In genomic region chr15:81804883-81805282, GRCm38 (mm10) we compare ENCODE assay signal across 12 mouse cellular contexts. TPM values are rescaled to one million over a fixed set of nuclear protein-coding genes. Genes with fewer than 3 reads are reported as not detected.
DNase-seq lines count a peak whose midpoint lies in the region; ATAC-seq and TF ChIP-seq lines count a peak whose summit lies in the region.
"Had no signal": no experiment of that assay in that cellular context is flagged by ENCODE, and none has a peak within 500 bp of the region (broad histone marks: within the 10 kb centered on the region; RNA-seq: fewer than 3 reads in every experiment).

No protein-coding gene starts in this region.

- H3K27ac ChIP-seq in heart, postnatal 0 days (ENCODE audit: low read depth) = 0 out of 2 replicates have a peak overlapping the region, but pooled peaks have one; percentile 61
- H3K27ac ChIP-seq in limb, embryonic 13.5 days = peak overlapping the region; percentile 48; the same call in 1 of the 2 replicates
- H3K27ac ChIP-seq in limb, embryonic 10.5 days = no peak overlapping the region
- peak overlapping the region; percentile 48 for H3K27ac ChIP-seq in embryonic facial prominence, embryonic 14.5 days (replicated peaks; ENCODE audit: low read depth, low read length)
- no peak overlapping the region for H3K27ac ChIP-seq in forebrain, postnatal 0 days (ENCODE audit: low read depth, low read length)
- H3K27ac ChIP-seq: neural tube, embryonic 12.5 days had no signal

- 73% methylated on average over 3 of the region's 3 CpGs for WGBS in heart, postnatal 0 days
- 83% methylated on average over 3 of the region's 3 CpGs for WGBS in limb, embryonic 13.5 days
- WGBS in limb, embryonic 10.5 days = 80% methylated on average over 3 of the region's 3 CpGs
- WGBS in embryonic facial prominence, embryonic 14.5 days = 68% methylated on average over 3 of the region's 3 CpGs
- 81% methylated on average over 3 of the region's 3 CpGs for WGBS in forebrain, postnatal 0 days

- ATAC-seq in heart, postnatal 0 days (ENCODE audit: insufficient read depth, low read depth) = no peak
- no peak for ATAC-seq in limb, embryonic 13.5 days (ENCODE audit: low FRiP score, low read depth)
- no peak for ATAC-seq in embryonic facial prominence, embryonic 14.5 days (ENCODE audit: low read depth)
- no peak for ATAC-seq in forebrain, postnatal 0 days
- ATAC-seq: hindbrain, embryonic 16.5 days; midbrain, embryonic 16.5 days had no signal

- no peaks in the 10 kb centered on the region for H3K27me3 ChIP-seq in heart, postnatal 0 days (ENCODE audit: control insufficient read depth, insufficient read depth, low read length)
- H3K27me3 ChIP-seq in limb, embryonic 13.5 days = no peaks in the 10 kb centered on the region
- 0 out of 2 replicates have a peak, but pooled peaks cover 6% of the 10 kb centered on the region for H3K27me3 ChIP-seq in limb, embryonic 10.5 days (ENCODE audit: low read depth, poor library complexity, severe bottlenecking)
- no peaks in the 10 kb centered on the region for H3K27me3 ChIP-seq in embryonic facial prominence, embryonic 14.5 days (replicated peaks; ENCODE audit: control insufficient read depth, insufficient read depth, low read length)
- H3K27me3 ChIP-seq in forebrain, postnatal 0 days (ENCODE audit: insufficient read depth, low read length) = no peaks in the 10 kb centered on the region
- H3K27me3 ChIP-seq: neural tube, embryonic 12.5 days had no signal

- DNase-seq in heart, postnatal 0 days (ENCODE audit: low spot score) = no peak
- no peak for DNase-seq in heart, adult 8-10 months (ENCODE audit: low spot score)
- DNase-seq in limb, embryonic 10.5 days (ENCODE audit: low spot score) = no peak
- no peak for DNase-seq in embryonic facial prominence, embryonic 14.5 days (ENCODE audit: low spot score)
- DNase-seq in lung, postnatal 36 days = peak; percentile 57
- DNase-seq in adipocyte (ENCODE audit: low spot score) = no peak
- no peak for DNase-seq in forebrain, postnatal 0 days

- H3K4me1 ChIP-seq in heart, postnatal 0 days (ENCODE audit: control insufficient read depth, insufficient read depth) = peaks cover 54% of the 10 kb centered on the region
- H3K4me1 ChIP-seq in limb, embryonic 13.5 days = peaks cover 53% of the 10 kb centered on the region
- H3K4me1 ChIP-seq in limb, embryonic 10.5 days = peaks cover 29% of the 10 kb centered on the region
- H3K4me1 ChIP-seq in embryonic facial prominence, embryonic 14.5 days (ENCODE audit: control insufficient read depth, insufficient read depth, low read length) = peaks cover 56% of the 10 kb centered on the region
- H3K4me1 ChIP-seq in forebrain, postnatal 0 days (ENCODE audit: insufficient read depth) = peaks cover 18% of the 10 kb centered on the region

- H3K4me2 ChIP-seq in heart, postnatal 0 days (ENCODE audit: low read depth, low read length) = no peak overlapping the region
- H3K4me2 ChIP-seq in limb, embryonic 13.5 days (replicated peaks) = no peak overlapping the region
- no peak overlapping the region for H3K4me2 ChIP-seq in embryonic facial prominence, embryonic 14.5 days (ENCODE audit: low read depth, low read length)
- no peak overlapping the region for H3K4me2 ChIP-seq in forebrain, postnatal 0 days (ENCODE audit: low read depth)
- H3K4me2 ChIP-seq: liver, embryonic 11.5 days; neural tube, embryonic 12.5 days had no signal

- no peak overlapping the region for H3K9ac ChIP-seq in heart, postnatal 0 days (replicated peaks; ENCODE audit: low read depth, low read length)
- H3K9ac ChIP-seq in limb, embryonic 13.5 days = no peak overlapping the region
- H3K9ac ChIP-seq in embryonic facial prominence, embryonic 14.5 days (ENCODE audit: low read depth, low read length) = no peak overlapping the region
- no peak overlapping the region for H3K9ac ChIP-seq in forebrain, postnatal 0 days
- H3K9ac ChIP-seq: neural tube, embryonic 12.5 days had no signal

- no peaks in the 10 kb centered on the region for H3K36me3 ChIP-seq in heart, postnatal 0 days (replicated peaks; ENCODE audit: control insufficient read depth, insufficient read depth, low read length)
- H3K36me3 ChIP-seq in limb, embryonic 13.5 days = no peaks in the 10 kb centered on the region
- H3K36me3 ChIP-seq in limb, embryonic 10.5 days = no peaks in the 10 kb centered on the region
- no peaks in the 10 kb centered on the region for H3K36me3 ChIP-seq in embryonic facial prominence, embryonic 14.5 days (ENCODE audit: control insufficient read depth, insufficient read depth, low read length)
- H3K36me3 ChIP-seq in forebrain, postnatal 0 days (ENCODE audit: insufficient read depth) = no peaks in the 10 kb centered on the region
- H3K36me3 ChIP-seq: neural tube, embryonic 12.5 days had no signal

- TF ChIP-seq CTCF in heart, postnatal 0 days (IDR thresholded peaks at IDR 0.05; ENCODE audit: low read depth) = no peak
- no peak for TF ChIP-seq CTCF in forebrain, postnatal 0 days (IDR thresholded peaks at IDR 0.05; ENCODE audit: low read depth)

- no peaks in the 10 kb centered on the region for H3K9me3 ChIP-seq in heart, postnatal 0 days (replicated peaks; ENCODE audit: control insufficient read depth, low read length)
- no peaks in the 10 kb centered on the region for H3K9me3 ChIP-seq in limb, embryonic 13.5 days
- no peaks in the 10 kb centered on the region for H3K9me3 ChIP-seq in limb, embryonic 10.5 days (replicated peaks)
- no peaks in the 10 kb centered on the region for H3K9me3 ChIP-seq in embryonic facial prominence, embryonic 14.5 days (ENCODE audit: control insufficient read depth, low read length)
- no peaks in the 10 kb centered on the region for H3K9me3 ChIP-seq in forebrain, postnatal 0 days (ENCODE audit: low read length)
- H3K9me3 ChIP-seq: neural tube, embryonic 12.5 days had no signal

- H3K4me3 ChIP-seq in heart, postnatal 0 days (ENCODE audit: low read depth, low read length) = no peak overlapping the region
- H3K4me3 ChIP-seq in limb, embryonic 13.5 days = no peak overlapping the region
- no peak overlapping the region for H3K4me3 ChIP-seq in limb, embryonic 10.5 days
- H3K4me3 ChIP-seq in embryonic facial prominence, embryonic 14.5 days (ENCODE audit: low read depth, low read length) = no peak overlapping the region
- no peak overlapping the region for H3K4me3 ChIP-seq in forebrain, postnatal 0 days (ENCODE audit: low read depth, low read length)
- H3K4me3 ChIP-seq: neural tube, embryonic 12.5 days had no signal

- TF ChIP-seq EP300 in heart, postnatal 0 days (IDR thresholded peaks at IDR 0.05; ENCODE audit: low read depth) = no peak

RNA-seq across cellular contexts. Expression of gene Tef, which starts 2.7 kb away (rescaled TPM):
- 41.5 and 58.7 TPM in 2 replicates for total RNA-seq in heart, postnatal 0 days (2014; rRNA removed; ENCODE audit: low replicate concordance)
- 27.8 and 30.3 TPM in 2 replicates for polyA plus RNA-seq in heart, postnatal 0 days (2015; fragmentation: Nextera tagmentation; extraction: Ambion mirVana)
- total RNA-seq in heart, adult 8-10 months (2022) = 100 to 1,000 TPM; 125 to 157 (median 155) TPM
- polyA plus RNA-seq in limb, embryonic 13.5 days (2015; fragmentation: Nextera tagmentation; extraction: Ambion mirVana) = 25.4 and 26.0 TPM in 2 replicates
- polyA plus RNA-seq in limb, embryonic 10.5 days (2016; fragmentation: Nextera tagmentation; extraction: Ambion mirVana) = 13.4 and 16.5 TPM in 2 replicates
- polyA plus RNA-seq in embryonic facial prominence, embryonic 14.5 days (2014; fragmentation: Nextera tagmentation; extraction: Ambion mirVana) = 25.5 and 29.3 TPM in 2 replicates
- total RNA-seq in forebrain, postnatal 0 days (2014; rRNA removed) = 60.2 and 71.8 TPM in 2 replicates
- 21.9 and 27.8 TPM in 2 replicates for polyA plus RNA-seq in forebrain, postnatal 0 days (2015; fragmentation: Nextera tagmentation; extraction: Ambion mirVana)

RNA-seq across cellular contexts. Expression of gene Tob2, which starts 53.7 kb away (rescaled TPM):
- 19.2 and 75.8 TPM in 2 replicates for total RNA-seq in heart, postnatal 0 days (2014; rRNA removed; ENCODE audit: low replicate concordance)
- 16.0 and 18.2 TPM in 2 replicates for polyA plus RNA-seq in heart, postnatal 0 days (2015; fragmentation: Nextera tagmentation; extraction: Ambion mirVana)
- 100 to 1,000 TPM in 1 of 4 experiments, 10 to 100 TPM in 3; 50.6 to 129 (median 74.7) TPM for total RNA-seq in heart, adult 8-10 months (2022)
- polyA plus RNA-seq in limb, embryonic 13.5 days (2015; fragmentation: Nextera tagmentation; extraction: Ambion mirVana) = 24.6 and 26.0 TPM in 2 replicates
- polyA plus RNA-seq in limb, embryonic 10.5 days (2016; fragmentation: Nextera tagmentation; extraction: Ambion mirVana) = 18.3 and 19.8 TPM in 2 replicates
- 23.0 and 26.8 TPM in 2 replicates for polyA plus RNA-seq in embryonic facial prominence, embryonic 14.5 days (2014; fragmentation: Nextera tagmentation; extraction: Ambion mirVana)
- 9.2 and 13.0 TPM in 2 replicates for total RNA-seq in forebrain, postnatal 0 days (2014; rRNA removed)
- polyA plus RNA-seq in forebrain, postnatal 0 days (2015; fragmentation: Nextera tagmentation; extraction: Ambion mirVana) = 11.4 TPM in 2 replicates

RNA-seq across cellular contexts. Expression of gene Rangap1, which starts 59.6 kb away (rescaled TPM):
- 50.6 and 87.8 TPM in 2 replicates for total RNA-seq in heart, postnatal 0 days (2014; rRNA removed; ENCODE audit: low replicate concordance)
- polyA plus RNA-seq in heart, postnatal 0 days (2015; fragmentation: Nextera tagmentation; extraction: Ambion mirVana) = 28.7 and 31.3 TPM in 2 replicates
- total RNA-seq in heart, adult 8-10 months (2022) = 10 to 100 TPM; 25.4 to 28.6 (median 27.1) TPM
- 98.8 and 107 TPM in 2 replicates for polyA plus RNA-seq in limb, embryonic 13.5 days (2015; fragmentation: Nextera tagmentation; extraction: Ambion mirVana)
- 150 and 166 TPM in 2 replicates for polyA plus RNA-seq in limb, embryonic 10.5 days (2016; fragmentation: Nextera tagmentation; extraction: Ambion mirVana)
- polyA plus RNA-seq in embryonic facial prominence, embryonic 14.5 days (2014; fragmentation: Nextera tagmentation; extraction: Ambion mirVana) = 73.7 and 90.1 TPM in 2 replicates
- total RNA-seq in forebrain, postnatal 0 days (2014; rRNA removed) = 146 and 163 TPM in 2 replicates
- 107 and 133 TPM in 2 replicates for polyA plus RNA-seq in forebrain, postnatal 0 days (2015; fragmentation: Nextera tagmentation; extraction: Ambion mirVana)

Comparison
In these comparisons a context has a peak if more than half of its experiments do, and no peak if none do; other contexts are left out.
1. H3K27ac ChIP-seq: peak in heart, postnatal 0 days (single experiment), limb, embryonic 13.5 days (single experiment) and embryonic facial prominence, embryonic 14.5 days (single experiment); none in limb, embryonic 10.5 days (single experiment) and forebrain, postnatal 0 days (single experiment).